Mouse (Mus musculus): ENCODE results near the gene Nabp2. TPM values are rescaled to one million over a fixed set of nuclear protein-coding genes. Genes with fewer than 3 reads are reported as not detected.
A peak's percentile ranks its signal among the peaks of the same experiment; 100 is the strongest.

The Nabp2 gene
- polyA plus RNA-seq, 1 experiment = 35.6 TPM

GRCm38 (mm10) chr10:128396017-128396673 is 15.1 kb downstream of the Nabp2 start:
- 50% methylated on average over 11 of the region's 11 CpGs for WGBS
- DNase-seq (ENCODE audit: low read depth, low spot score) = no peak

DNA sequence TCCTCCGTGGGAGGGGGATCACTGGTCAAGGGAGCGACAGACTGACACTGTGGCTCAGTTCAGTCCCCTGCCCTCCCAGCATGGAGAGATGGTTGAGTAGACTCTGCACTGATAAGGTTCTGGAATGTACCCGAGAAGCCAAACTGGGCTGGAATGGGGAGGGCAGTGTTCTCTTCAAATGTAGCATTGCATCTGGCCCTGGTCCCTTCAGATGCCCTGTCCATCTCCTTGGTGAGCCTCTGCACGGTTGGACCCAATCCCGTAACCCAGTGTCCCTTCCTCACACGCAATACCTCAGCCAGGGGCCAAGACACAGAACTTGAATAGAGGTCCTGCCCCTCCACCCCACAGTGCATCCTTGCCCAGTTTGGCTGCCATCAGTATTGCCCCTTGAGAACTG is 19.4 kb downstream of the Nabp2 start:
- DNase-seq (ENCODE audit: low read depth, low spot score) = no peak
- 82% methylated on average over 6 of the region's 6 CpGs for WGBS

GRCm38 (mm10) chr10:128390366-128390765 is 20.9 kb downstream of the Nabp2 start:
- DNase-seq (ENCODE audit: low read depth, low spot score) = no peak
- WGBS = 86% methylated on average over 12 of the region's 12 CpGs

GRCm38 (mm10) chr10:128389570-128389969 is 21.7 kb downstream of the Nabp2 start:
- no peak for DNase-seq (ENCODE audit: low read depth, low spot score)
- WGBS = 79% methylated on average over 6 of the region's 6 CpGs

- 94% methylated on average over 14 of the region's 14 CpGs for WGBS
- no peak for DNase-seq (ENCODE audit: low read depth, low spot score)
Measured at GRCm38 (mm10) chr10:128388941-128389340, 22.4 kb downstream of the Nabp2 start.

DNA sequence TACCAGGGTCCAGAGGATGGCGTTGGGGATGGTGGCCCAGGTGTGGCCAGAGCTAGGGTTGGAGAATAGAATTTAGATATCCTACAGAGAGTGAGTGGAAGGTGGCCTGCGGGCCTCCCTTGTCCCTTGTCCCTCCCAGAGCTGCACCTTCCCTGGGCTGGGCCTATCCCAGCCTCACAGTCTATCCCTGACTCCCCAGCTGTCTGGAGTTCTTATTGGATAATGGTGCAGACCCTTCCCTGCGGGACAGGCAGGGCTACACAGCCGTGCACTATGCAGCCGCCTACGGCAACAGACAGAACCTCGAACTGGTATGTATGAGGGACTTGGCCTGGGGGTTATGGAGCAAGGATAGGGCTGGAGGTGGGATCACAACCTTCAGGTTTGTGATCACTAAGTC is 25.4 kb downstream of the Nabp2 start:
- 88% methylated on average over 7 of the region's 7 CpGs for WGBS
- DNase-seq (ENCODE audit: low read depth, low spot score) = no peak

GRCm38 (mm10) chr10:128382482-128382881 is 28.8 kb downstream of the Nabp2 start:
- DNase-seq (ENCODE audit: low read depth, low spot score) = no peak
- WGBS = 83% methylated on average over 8 of the region's 8 CpGs

DNA sequence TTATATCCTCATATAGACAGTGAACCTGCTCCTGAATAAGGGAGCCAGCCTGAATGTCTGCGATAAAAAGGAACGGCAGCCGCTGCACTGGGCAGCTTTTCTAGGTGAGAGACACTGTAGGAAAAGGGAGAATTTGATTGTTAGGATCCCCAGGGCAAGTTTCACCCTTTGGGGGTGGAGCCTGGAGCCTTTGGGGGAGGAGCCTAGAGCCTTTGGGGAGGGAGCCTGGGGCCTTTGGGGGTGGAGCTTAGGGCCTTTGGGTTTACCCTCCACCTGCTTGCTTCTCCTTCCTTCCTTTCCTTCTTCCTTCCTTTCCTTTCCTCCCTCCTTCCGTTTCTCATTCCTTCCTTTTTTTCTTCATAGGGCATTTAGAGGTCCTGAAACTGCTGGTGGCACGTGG is 30.7 kb downstream of the Nabp2 start:
- DNase-seq (ENCODE audit: low read depth, low spot score) = no peak

DNA sequence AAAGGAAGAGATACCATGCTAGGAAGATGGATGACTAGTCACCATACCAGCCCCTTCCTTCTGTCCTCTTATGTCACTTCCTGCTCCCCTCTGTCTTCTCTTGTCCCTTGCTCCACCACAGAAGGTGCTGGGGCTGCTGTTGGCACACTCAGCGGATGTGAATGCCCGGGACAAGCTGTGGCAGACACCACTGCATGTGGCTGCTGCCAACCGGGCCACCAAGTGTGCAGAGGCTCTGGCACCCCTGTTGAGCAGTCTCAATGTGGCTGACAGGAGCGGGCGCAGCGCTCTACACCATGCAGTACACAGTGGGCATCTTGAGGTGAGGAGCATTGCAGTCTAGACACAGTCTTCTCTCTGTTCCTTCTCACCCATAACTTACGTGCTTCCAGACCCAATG is 32.0 kb downstream of the Nabp2 start:
- 91% methylated on average over 7 of the region's 7 CpGs for WGBS
- DNase-seq (ENCODE audit: low read depth, low spot score) = no peak

More for the DNA sequence above, 30.7 kb downstream of the Nabp2 start:
- 61% methylated on average over 5 of the region's 5 CpGs for WGBS

- 70% methylated on average over 3 of the region's 3 CpGs for WGBS
Measured at GRCm38 (mm10) chr10:128378462-128378861, 32.8 kb downstream of the Nabp2 start.

DNA sequence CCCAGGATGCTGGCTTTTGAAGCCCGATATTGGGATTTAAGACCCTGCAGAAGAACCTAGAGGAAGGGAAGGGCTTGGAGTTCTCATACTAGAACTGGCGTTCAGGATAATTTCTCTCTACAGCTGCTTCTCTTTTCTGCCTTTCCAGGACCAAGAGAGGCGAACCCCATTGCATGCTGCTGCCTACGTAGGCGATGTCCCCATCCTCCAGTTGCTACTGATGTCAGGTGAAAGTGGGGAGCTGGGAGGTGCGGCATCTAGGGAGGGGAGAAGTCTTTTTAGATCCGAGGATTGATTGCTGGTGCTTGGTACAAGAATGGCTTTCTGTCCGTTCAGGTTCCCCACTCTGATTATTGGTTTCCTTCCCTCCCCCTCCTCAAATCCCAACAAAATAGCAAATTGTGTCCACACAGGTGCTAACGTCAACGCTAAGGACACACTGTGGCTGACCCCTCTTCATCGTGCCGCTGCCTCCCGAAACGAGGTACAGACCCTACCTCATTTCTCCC is 33.3 kb downstream of the Nabp2 start:
- 61% methylated on average over 14 of the region's 14 CpGs for WGBS
- DNase-seq (ENCODE audit: low read depth, low spot score) = no peak

More at GRCm38 (mm10) chr10:128378462-128378861, 32.8 kb downstream of the Nabp2 start:
- no peak for DNase-seq (ENCODE audit: low read depth, low spot score)

DNA sequence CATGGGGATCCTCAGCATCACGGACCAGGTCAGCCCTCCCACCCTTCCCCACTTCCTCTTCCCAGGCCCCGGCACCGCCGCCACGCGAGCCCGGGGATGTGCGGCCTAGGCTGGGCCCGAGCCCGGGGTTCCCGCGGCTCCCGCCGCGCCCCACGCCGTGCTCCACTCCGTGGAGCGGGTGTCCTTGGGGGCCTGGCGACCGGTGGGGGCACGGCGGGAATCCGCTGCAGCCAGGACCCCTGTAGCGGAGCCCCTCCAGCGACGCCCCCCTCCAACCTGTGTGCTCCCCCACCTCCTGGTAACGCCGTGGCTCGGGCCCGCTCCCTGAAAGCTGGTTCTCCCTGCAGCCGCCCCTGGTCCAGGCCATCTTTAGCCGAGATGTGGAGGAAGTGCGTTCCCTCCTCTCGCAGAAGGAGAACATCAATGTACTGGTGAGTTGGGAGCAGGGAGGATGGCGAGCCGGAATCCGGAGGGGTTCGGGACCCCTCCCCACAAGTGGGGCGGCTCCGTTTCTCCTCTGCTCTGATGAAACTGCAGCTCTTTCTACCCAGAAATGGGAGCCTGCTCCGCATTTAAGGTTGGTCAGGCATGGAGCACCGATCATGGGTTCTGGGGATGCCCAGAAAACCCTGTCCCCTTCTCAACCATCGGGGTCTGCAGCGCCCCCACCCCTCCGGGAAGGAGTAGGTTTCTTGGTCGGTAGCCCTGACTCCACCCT is 33.9 kb downstream of the Nabp2 start:
- DNase-seq (ENCODE audit: low read depth, low spot score) = no peak
- under 1% methylated on average over 47 of the region's 47 CpGs for WGBS

DNA sequence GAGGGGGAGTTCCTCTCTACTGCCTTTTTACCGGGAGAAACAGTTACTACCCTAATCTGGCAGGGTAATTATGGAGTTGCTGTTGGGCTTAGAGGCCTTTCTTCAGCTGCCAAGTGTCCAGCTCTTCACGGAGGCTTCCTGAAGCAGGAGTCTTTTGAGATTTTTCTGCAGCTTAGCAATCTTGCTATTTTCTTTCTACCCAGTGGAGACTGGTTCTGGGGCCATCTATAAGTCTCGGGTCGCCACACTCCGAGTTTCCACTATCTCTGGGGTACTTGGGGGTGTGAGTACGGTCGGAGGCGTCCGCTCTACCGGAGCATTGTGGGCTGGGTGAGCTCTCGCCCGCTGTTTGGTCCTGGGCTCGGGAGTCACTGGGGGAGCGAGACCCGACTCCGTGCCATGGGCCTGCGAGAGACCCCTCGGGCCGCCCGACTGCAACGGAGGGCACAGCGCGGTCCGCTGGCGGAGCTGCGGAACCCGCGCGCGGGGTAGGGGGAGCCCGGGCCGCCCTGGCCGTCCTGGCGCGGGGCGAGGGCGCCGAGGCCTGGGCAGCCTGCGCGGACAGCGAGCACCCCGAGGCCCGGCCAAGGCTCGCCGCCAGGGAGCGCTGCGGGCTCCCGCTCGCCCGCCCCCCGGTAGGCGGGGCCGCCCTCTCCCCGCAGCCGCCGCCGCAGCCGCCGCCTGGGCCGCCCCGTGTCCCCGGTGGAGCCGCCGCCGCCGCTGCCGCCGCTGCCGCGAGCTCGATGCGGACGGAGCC is 34.7 kb downstream of the Nabp2 start, which contains the start of gene Ankrd52:
Ankrd52 (plus strand) TSS at position 661 of the 757 bp plus-strand sequence.
- no peak for DNase-seq (ENCODE audit: low read depth, low spot score)
- under 1% methylated on average over 60 of the region's 73 CpGs for WGBS

DNA sequence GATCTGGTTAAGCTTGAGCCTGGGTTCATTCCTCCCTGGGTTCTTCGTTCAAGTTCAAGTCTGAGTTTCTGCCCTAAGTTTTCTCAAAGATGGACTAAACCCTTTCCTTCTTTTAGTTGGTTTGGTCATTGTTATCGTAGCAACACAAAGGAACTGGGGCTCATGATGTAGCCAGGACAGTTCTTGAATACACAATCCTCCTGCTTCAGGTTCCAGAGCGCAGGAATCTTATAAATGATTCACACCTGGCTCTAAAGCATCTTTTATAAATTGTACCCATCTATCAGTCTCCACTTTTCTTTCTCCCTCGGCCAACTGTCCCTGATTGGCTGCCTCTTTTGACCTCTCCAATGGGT is 35.2 kb downstream of the Nabp2 start:
- WGBS = 52% methylated on average over 4 of the region's 4 CpGs

GRCm38 (mm10) chr10:128374393-128374792 is 36.9 kb downstream of the Nabp2 start:
- 83% methylated on average over 6 of the region's 6 CpGs for WGBS
- DNase-seq (ENCODE audit: low read depth, low spot score) = no peak

More for the DNA sequence above, 35.2 kb downstream of the Nabp2 start:
- DNase-seq (ENCODE audit: low read depth, low spot score) = no peak

DNA sequence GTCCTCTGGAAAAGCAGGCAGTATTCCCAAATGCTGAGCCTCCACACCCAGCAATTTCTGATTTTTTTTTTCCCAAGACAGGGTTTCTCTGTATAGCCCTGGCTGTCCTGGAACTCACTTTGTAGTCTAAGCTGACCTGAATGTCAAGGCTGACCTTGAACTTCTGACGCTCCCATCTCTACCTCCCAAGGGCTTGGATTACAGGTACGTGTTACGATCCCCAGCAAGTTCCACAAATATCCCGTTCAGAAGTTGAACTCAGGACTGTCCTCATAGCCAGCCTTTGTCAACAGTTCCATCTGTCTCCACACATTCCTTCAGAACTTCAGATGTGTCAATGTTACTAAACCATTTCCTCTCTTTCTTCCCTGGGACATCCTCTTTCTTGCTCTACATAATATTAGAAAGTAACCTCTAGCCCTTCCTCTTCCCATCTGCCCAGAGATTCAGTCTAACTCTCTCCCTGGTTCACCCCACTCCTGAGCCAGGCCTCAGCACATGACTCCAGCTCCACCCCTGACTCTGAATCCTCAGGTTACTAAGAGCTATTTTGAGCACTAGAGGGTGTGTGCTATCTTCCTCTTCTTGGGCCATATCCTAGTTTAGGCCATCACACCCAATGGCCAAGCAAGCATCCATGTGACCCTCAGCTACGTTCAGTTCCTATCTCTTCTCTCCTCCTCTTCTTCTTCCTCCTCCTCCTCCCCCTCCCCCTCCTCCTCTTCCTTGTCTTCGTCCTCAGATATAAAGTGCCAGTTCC is 38.1 kb downstream of the Nabp2 start:
- DNase-seq (ENCODE audit: low read depth, low spot score) = no peak
- 56% methylated on average over 6 of the region's 6 CpGs for whole genome bisulfite sequencing

DNA sequence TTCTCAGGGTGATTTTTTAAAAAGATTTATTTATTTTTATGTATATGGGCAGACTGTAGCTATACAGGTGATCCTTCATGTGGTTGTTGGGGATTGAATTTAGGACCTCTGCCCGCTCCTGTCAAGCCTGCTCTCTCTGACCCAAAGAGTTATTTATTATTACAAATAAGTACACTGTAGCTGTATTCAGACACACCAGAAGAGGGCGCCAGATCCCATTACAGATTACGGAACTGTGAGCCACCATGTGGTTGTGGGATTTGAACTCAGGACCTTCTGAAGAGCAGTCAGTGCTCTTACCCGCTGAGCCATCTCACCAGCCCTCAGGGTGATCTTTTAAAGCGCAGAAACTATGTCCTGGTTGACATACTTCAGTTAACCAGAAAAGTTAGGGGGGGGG is 39.1 kb downstream of the Nabp2 start:
- no peak for DNase-seq (ENCODE audit: low read depth, low spot score)
- 82% methylated on average over 5 of the region's 5 CpGs for WGBS

- DNase-seq (ENCODE audit: low read depth, low spot score) = peak; percentile 89
- WGBS = 27% methylated on average over 4 of the region's 4 CpGs
Measured at GRCm38 (mm10) chr10:128370601-128371000, 40.7 kb downstream of the Nabp2 start.

DNA sequence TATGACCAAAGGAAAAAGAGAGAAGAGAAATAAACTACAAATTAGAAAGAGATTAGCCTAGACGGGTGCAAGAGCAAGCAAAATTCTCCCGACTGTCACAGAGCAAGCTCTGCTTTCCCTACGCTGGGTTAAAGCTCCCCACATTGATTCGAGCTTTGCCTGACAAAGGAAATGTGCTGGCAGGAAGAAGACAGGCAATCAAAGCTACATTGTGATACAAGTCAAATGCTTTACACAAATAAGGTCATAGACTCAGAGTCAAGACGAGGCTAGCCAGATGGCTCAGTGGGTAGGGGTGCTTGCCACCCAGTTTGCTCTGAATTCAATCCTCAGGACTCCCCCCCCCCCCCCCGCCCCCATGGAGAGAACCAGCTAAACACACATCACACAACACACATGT is 41.3 kb downstream of the Nabp2 start:
- 48% methylated on average over 6 of the region's 6 CpGs for WGBS

GRCm38 (mm10) chr10:128369599-128369998 is 41.7 kb downstream of the Nabp2 start:
- DNase-seq (ENCODE audit: low read depth, low spot score) = no peak
- 39% methylated on average over 6 of the region's 6 CpGs for WGBS

More for the DNA sequence above, 41.3 kb downstream of the Nabp2 start:
- DNase-seq (ENCODE audit: low read depth, low spot score) = no peak

Measured in large intestine, adult 2 months (tissue).